Mouse (Mus musculus) lung, adult 2 months (tissue): Measurements from ENCODE around the gene Fgfrl1. TPM values are rescaled to one million over a fixed set of nuclear protein-coding genes. Genes with fewer than 3 reads are reported as not detected.
A peak's percentile ranks its signal among the peaks of the same experiment; 100 is the strongest.

Experiments
- DNase-seq: peaks from one replicate; pipeline ENCODE4 v3.0.0; 2022
- H3K4me1 ChIP-seq: fragments of 200-500 bp; 2 replicates; pipeline ENCODE4 v1.6.1; 2011; ENCODE audit warnings: low read length; ENCODE audit not compliant: control insufficient read depth, insufficient read depth
- H3K4me3 ChIP-seq: fragments of 200-500 bp; replicated peaks from 2 replicates; pipeline ENCODE3; 2011; ENCODE audit warnings: low read depth, mild to moderate bottlenecking, control low read depth, low read length; ENCODE audit errors: extremely low read depth
- CTCF ChIP-seq: fragments of 200-500 bp; IDR thresholded peaks from 2 replicates; pipeline ENCODE4 v1.5.1; 2011; ENCODE audit warnings: mild to moderate bottlenecking, low read length, control low read depth; ENCODE audit not compliant: insufficient read depth
- POLR2A ChIP-seq: fragments of 200-500 bp; IDR thresholded peaks from 2 replicates; pipeline ENCODE4 v1.6.1; 2011; ENCODE audit warnings: low read depth, mild to moderate bottlenecking, control low read depth, low read length, borderline replicate concordance; ENCODE audit errors: extremely low read depth
- WGBS: fragments of 180-500 bp; shearing (Covaris S2); methylation state at CpG from one replicate; pipeline ENCODE4 v1.1.7; 2018; 5-methylcytosine and 5-hydroxymethylcytosine counted together
- polyA plus RNA-seq: library from polyadenylated mRNA; depleted of rRNA; stranded (reverse); fragments of >200 nt; gene quantifications from 2 replicates; pipeline ENCODE4 v1.2.3, GENCODE M21; 2012

Gene Fgfrl1
- polyA plus RNA-seq, 1 experiment = 48.5 TPM

- H3K4me1 ChIP-seq = peaks cover 10% of the 10 kb centered on the region
- no peak overlapping the region for H3K4me3 ChIP-seq
- DNase-seq = no peak
- 71% methylated on average over 2 of the region's 2 CpGs for WGBS
- TF ChIP-seq CTCF = no peak
- no peak for TF ChIP-seq POLR2A
Observed at GRCm38 (mm10) chr5:108674624-108675023, 17.6 kb upstream of the Fgfrl1 start.

GRCm38 (mm10) chr5:108675251-108675816 is 16.8 kb upstream of the Fgfrl1 start, which contains the start of gene Slc26a1:
Gene Slc26a1, minus strand, starts transcription at chr5:108675569.
- H3K4me3 ChIP-seq = no peak within 1 kb of the TSS
- DNase-seq = no peak
- 68% methylated on average over 9 of the region's 9 CpGs for WGBS
- no peak for TF ChIP-seq POLR2A
- no peak for TF ChIP-seq CTCF
- peaks cover 5% of the 10 kb centered on the region for H3K4me1 ChIP-seq

- Histone ChIP-seq H3K4me1 (peaks cover 5% of the 10 kb centered on the region), H3K4me3 (no peak overlapping the region)
- TF ChIP-seq CTCF = no peak
- no peak for TF ChIP-seq POLR2A
- WGBS = 36% methylated on average over 5 of the region's 5 CpGs
- DNase-seq = no peak
Observed at GRCm38 (mm10) chr5:108676772-108677498, 15.2 kb upstream of the Fgfrl1 start.

- TF ChIP-seq CTCF = no peak
- TF ChIP-seq POLR2A = no peak
- 17% methylated on average over 25 of the region's 25 CpGs for WGBS
- no peak overlapping the region for H3K4me3 ChIP-seq
- peaks cover 5% of the 10 kb centered on the region for H3K4me1 ChIP-seq
- DNase-seq = no peak
Observed at GRCm38 (mm10) chr5:108677605-108678295, 14.4 kb upstream of the Fgfrl1 start.

GRCm38 (mm10) chr5:108678296-108678854 is 13.8 kb upstream of the Fgfrl1 start:
- Histone ChIP-seq H3K4me3 (no peak overlapping the region), H3K4me1 (peaks cover 5% of the 10 kb centered on the region)
- DNase-seq = no peak
- TF ChIP-seq CTCF (no peak), POLR2A (no peak)
- WGBS = 87% methylated on average over 6 of the region's 6 CpGs

GRCm38 (mm10) chr5:108679909-108680308 is 12.3 kb upstream of the Fgfrl1 start:
- 51% methylated on average over 3 of the region's 3 CpGs for WGBS
- peaks cover 5% of the 10 kb centered on the region for H3K4me1 ChIP-seq
- DNase-seq = no peak
- H3K4me3 ChIP-seq = no peak overlapping the region
- TF ChIP-seq CTCF (peak; percentile 25), POLR2A (no peak)

- DNase-seq = no peak
- H3K4me1 ChIP-seq = peaks cover 5% of the 10 kb centered on the region
- no peak overlapping the region for H3K4me3 ChIP-seq
- TF ChIP-seq CTCF (no peak), POLR2A (no peak)
- WGBS = 91% methylated on average over 6 of the region's 6 CpGs
Observed at GRCm38 (mm10) chr5:108680871-108681270, 11.3 kb upstream of the Fgfrl1 start.

GRCm38 (mm10) chr5:108689091-108689490 is 3.1 kb upstream of the Fgfrl1 start:
- TF ChIP-seq POLR2A (no peak), CTCF (no peak)
- no peak for DNase-seq
- WGBS = 70% methylated on average over 5 of the region's 5 CpGs
- Histone ChIP-seq H3K4me3 (no peak overlapping the region), H3K4me1 (peaks cover 4% of the 10 kb centered on the region; the same call in 1 of the 2 replicates)

- DNase-seq = no peak
- H3K4me3 ChIP-seq = no peak overlapping the region
- peaks cover 6% of the 10 kb centered on the region; the same call in 1 of the 2 replicates for H3K4me1 ChIP-seq
- TF ChIP-seq POLR2A = no peak
- TF ChIP-seq CTCF = no peak
- 65% methylated on average over 4 of the region's 4 CpGs for WGBS
Observed at GRCm38 (mm10) chr5:108691152-108691551, 1.0 kb upstream of the Fgfrl1 start.
